Mouse (Mus musculus) CH12.LX (cell line): ENCODE data around the gene 5730596B20Rik. TPM values are rescaled to one million over a fixed set of nuclear protein-coding genes. Genes with fewer than 3 reads are reported as not detected.

ENCODE experiments used
- DNase-seq: peaks from one replicate; pipeline ENCODE4 v3.0.0-alpha.2; 2013; ENCODE audit errors: extremely low read depth
- H3K27ac ChIP-seq: 2 replicates; pipeline ENCODE4 v1.5.1; 2012; ENCODE audit warnings: low read depth, mild to moderate bottlenecking, control low read depth, moderate library complexity; ENCODE audit not compliant: insufficient read depth
- H3K27me3 ChIP-seq: replicated peaks from 2 replicates; pipeline ENCODE3; 2012; ENCODE audit warnings: inconsistent platforms
- H3K36me3 ChIP-seq, 2 experiments: replicated peaks in 1 of 2; 2 replicates each; pipeline versions ENCODE3 to v1.6.1; 2012; ENCODE audit warnings: inconsistent platforms in 1 of 2, low read length in 1 of 2, mild to moderate bottlenecking in 1 of 2, mixed read lengths in 1 of 2, moderate library complexity in 1 of 2; ENCODE audit not compliant: control insufficient read depth in 1 of 2, insufficient read depth in 1 of 2
- H3K4me1 ChIP-seq, 2 experiments: 2 replicates each; pipeline ENCODE4 v1.6.1; 2012; ENCODE audit warnings: inconsistent platforms in 1 of 2, moderate library complexity in 1 of 2; ENCODE audit not compliant: insufficient read depth in 2 of 2, control insufficient read depth in 1 of 2
- H3K4me2 ChIP-seq: 2 replicates; pipeline ENCODE4 v1.6.1; 2012; ENCODE audit warnings: low read depth, mild to moderate bottlenecking, control low read depth; ENCODE audit not compliant: poor library complexity, insufficient read depth, severe bottlenecking
- H3K4me3 ChIP-seq, 3 experiments: fragments of 150-350 bp in 1 of 3; sonication (generic) in 1 of 3; replicated peaks in 1 of 3; 2 replicates each; pipeline versions ENCODE3 to v1.5.1; 2011 to 2012; ENCODE audit warnings: low read depth in 2 of 3, low read length in 2 of 3, mild to moderate bottlenecking in 2 of 3, moderate library complexity in 2 of 3, control low read depth in 1 of 3, improper control_type of control experiment in 1 of 3, inconsistent platforms in 1 of 3, mixed read lengths in 1 of 3; ENCODE audit not compliant: poor library complexity in 1 of 3
- H3K79me2 ChIP-seq: replicated peaks from 2 replicates; pipeline ENCODE4 v1.6.1; 2012; ENCODE audit warnings: mild to moderate bottlenecking, moderate library complexity; ENCODE audit not compliant: control insufficient read depth, poor library complexity, insufficient read depth, severe bottlenecking; ENCODE audit errors: extremely low read depth
- H3K9ac ChIP-seq: 2 replicates; pipeline ENCODE4 v1.6.1; 2012; ENCODE audit warnings: low read depth, mild to moderate bottlenecking, control low read depth, moderate library complexity; ENCODE audit not compliant: insufficient read depth
- H3K9me3 ChIP-seq: replicated peaks from 2 replicates; pipeline ENCODE3; 2012; ENCODE audit warnings: low read length, inconsistent platforms, mixed read lengths
- CTCF ChIP-seq, 2 experiments: IDR thresholded peaks in 1 of 2; conservative IDR thresholded peaks in 1 of 2; 2 replicates each; pipeline ENCODE4 v1.5.1; 2011 to 2012; ENCODE audit warnings: low read depth in 2 of 2, low read length in 2 of 2, improper control_type of control experiment in 1 of 2, inconsistent platforms in 1 of 2, mild to moderate bottlenecking in 1 of 2, moderate library complexity in 1 of 2
- E2F4 ChIP-seq: IDR thresholded peaks from 2 replicates; pipeline ENCODE4 v1.6.1; 2011; ENCODE audit warnings: low read depth, low read length, improper control_type of control experiment; ENCODE audit not compliant: insufficient replicate concordance
- ETS1 ChIP-seq: conservative IDR thresholded peaks from 2 replicates; pipeline ENCODE4 v1.6.1; 2012; ENCODE audit warnings: low read depth, mild to moderate bottlenecking, inconsistent platforms, low read length, improper control_type of control experiment, moderate library complexity
- HCFC1 ChIP-seq: IDR thresholded peaks from 2 replicates; pipeline ENCODE4 v1.6.1; 2012; ENCODE audit warnings: low read depth, mild to moderate bottlenecking, inconsistent platforms, low read length, improper control_type of control experiment
- IRF4 ChIP-seq: IDR thresholded peaks from 2 replicates; pipeline ENCODE4 v1.6.1; 2014; ENCODE audit warnings: low read depth, mild to moderate bottlenecking, inconsistent platforms, low read length, improper control_type of control experiment
- JUND ChIP-seq: conservative IDR thresholded peaks from 2 replicates; pipeline ENCODE4 v1.6.1; 2011; ENCODE audit warnings: low read depth, low read length, improper control_type of control experiment
- KAT2A ChIP-seq: IDR thresholded peaks from 2 replicates; pipeline ENCODE4 v1.6.1; 2012; ENCODE audit warnings: low read length, improper control_type of control experiment, inconsistent platforms; ENCODE audit not compliant: insufficient replicate concordance
- MAFK ChIP-seq: IDR thresholded peaks from 2 replicates; pipeline ENCODE4 v1.6.1; 2011; ENCODE audit warnings: low read length, improper control_type of control experiment; ENCODE audit not compliant: insufficient replicate concordance
- MEF2A ChIP-seq: IDR thresholded peaks from 2 replicates; pipeline ENCODE4 v1.6.1; 2014; ENCODE audit warnings: low read depth, mild to moderate bottlenecking, inconsistent platforms, low read length, improper control_type of control experiment, borderline replicate concordance
- MXI1 ChIP-seq: IDR thresholded peaks from 2 replicates; pipeline ENCODE4 v1.6.1; 2011; ENCODE audit warnings: mild to moderate bottlenecking, low read depth, low read length, improper control_type of control experiment
- MYC ChIP-seq: IDR thresholded peaks from 2 replicates; pipeline ENCODE4 v1.6.1; 2011; ENCODE audit warnings: low read depth, mild to moderate bottlenecking, improper control_type of control experiment, low read length
- PAX5 ChIP-seq: IDR thresholded peaks from 2 replicates; pipeline ENCODE4 v1.6.1; 2012; ENCODE audit warnings: low read length, inconsistent platforms, mixed read lengths
- POLR2A ChIP-seq: IDR thresholded peaks from 2 replicates; pipeline ENCODE4 v1.6.1; 2011; ENCODE audit warnings: low read depth, mild to moderate bottlenecking, improper control_type of control experiment, low read length
- RCOR1 ChIP-seq: conservative IDR thresholded peaks from 2 replicates; pipeline ENCODE4 v1.6.1; 2012; ENCODE audit warnings: low read depth, mild to moderate bottlenecking, inconsistent platforms, low read length, improper control_type of control experiment
- SMC3 ChIP-seq: IDR thresholded peaks from 2 replicates; pipeline ENCODE4 v1.6.1; 2011; ENCODE audit warnings: low read depth, low read length, improper control_type of control experiment
- TBP ChIP-seq: conservative IDR thresholded peaks from 2 replicates; pipeline ENCODE4 v1.6.1; 2011; ENCODE audit warnings: low read depth, low read length, improper control_type of control experiment
- USF1 ChIP-seq: IDR thresholded peaks from 2 replicates; pipeline ENCODE4 v1.6.1; 2014; ENCODE audit warnings: low read depth, mild to moderate bottlenecking, inconsistent platforms, low read length, improper control_type of control experiment
- USF2 ChIP-seq: conservative IDR thresholded peaks from 2 replicates; pipeline ENCODE4 v1.6.1; 2011; ENCODE audit warnings: low read depth, low read length, improper control_type of control experiment
- ZC3H11A ChIP-seq: IDR thresholded peaks from 2 replicates; pipeline ENCODE4 v1.6.1; 2012; ENCODE audit warnings: low read depth, mild to moderate bottlenecking, inconsistent platforms, low read length, improper control_type of control experiment
- ZMIZ1 ChIP-seq: IDR thresholded peaks from 2 replicates; pipeline ENCODE4 v1.6.1; 2012; ENCODE audit warnings: low read depth, mild to moderate bottlenecking, inconsistent platforms, low read length, improper control_type of control experiment
- ZNF384 ChIP-seq: IDR thresholded peaks from 2 replicates; pipeline ENCODE4 v1.6.1; 2012; ENCODE audit warnings: low read depth, low read length, improper control_type of control experiment, inconsistent platforms
- dilution Hi-C: fragments of 300-500 bp; cut with MboI; formaldehyde crosslinking; loops from 2 replicates; pipeline ENCODE4 v1.14.3; 2020; ENCODE audit warnings: low sequenced_read_pairs; ENCODE audit not compliant: extremely low pct_unique_long_range_greater_than_20kb, extremely low pct_ligation_motif_present
- in situ Hi-C: fragments of 300-500 bp; cut with MboI; formaldehyde crosslinking; loops from 3 replicates; pipeline ENCODE4 v1.14.3; 2019; ENCODE audit warnings: low sequenced_read_pairs, low pct_ligation_motif_present, low pct_unique_long_range_greater_than_20kb, mixed read lengths
- polyA plus RNA-seq: library from polyadenylated mRNA; unstranded; fragments of >175 nt; gene quantifications from 2 replicates; pipeline ENCODE4 v1.2.1, GENCODE M21; 2012; ENCODE audit warnings: low read depth; ENCODE audit not compliant: insufficient read length
- total RNA-seq, 2 experiments: library from RNA; depleted of rRNA; stranded (reverse); fragments of 300-350 nt in 1 of 2; fragments of >200 nt in 1 of 2; gene quantifications; 2 replicates each; pipeline ENCODE4 v1.2.3; 2012 to 2014

5730596B20Rik gene
- total and polyA plus RNA-seq, 3 experiments = 0.07 TPM; not detected in 2

GRCm38 (mm10) chr6:52191860-52192550 is 14.7 kb downstream of the 5730596B20Rik start:
- Histone ChIP-seq H3K27ac (no peak overlapping the region), H3K4me1 (peaks cover 0 to 13% of the 10 kb centered on the region in 2 experiments; a peak in 2 of 4 replicates), H3K36me3 (peaks cover 0 to 2% of the 10 kb centered on the region in 2 experiments), H3K9me3 (peaks cover 5% of the 10 kb centered on the region), H3K79me2 (no peaks in the 10 kb centered on the region), H3K4me2 (no peak overlapping the region), H3K9ac (no peak overlapping the region), H3K27me3 (no peaks in the 10 kb centered on the region), H3K4me3 (no peak overlapping the region)
- DNase-seq = no peak
- in situ Hi-C loops = no loop called here
- TF ChIP-seq MAFK = no peak
- TF ChIP-seq E2F4 = no peak
- TF ChIP-seq ETS1 = no peak
- dilution Hi-C loops = no loop called here

GRCm38 (mm10) chr6:52194690-52195089 is 17.4 kb downstream of the 5730596B20Rik start:
- Histone ChIP-seq H3K4me2 (no peak overlapping the region), H3K9ac (no peak overlapping the region), H3K27ac (no peak overlapping the region), H3K36me3 (peaks cover 0 to 2% of the 10 kb centered on the region in 2 experiments), H3K9me3 (peaks cover 5% of the 10 kb centered on the region), H3K27me3 (no peaks in the 10 kb centered on the region), H3K79me2 (no peaks in the 10 kb centered on the region), H3K4me1 (peaks cover 0 to 18% of the 10 kb centered on the region in 2 experiments; a peak in 2 of 4 replicates), H3K4me3 (no peak overlapping the region)
- in situ Hi-C loops = no loop called here
- no peak for TF ChIP-seq CTCF (conservative IDR thresholded peaks at IDR 0.05 in 1 of 2, IDR thresholded peaks at IDR 0.05 in 1 of 2; ENCODE audit: low read depth in 2 of 2, low read length in 2 of 2)
- no peak for TF ChIP-seq RCOR1
- no peak for TF ChIP-seq ZMIZ1
- no peak for TF ChIP-seq MYC
- no peak for TF ChIP-seq HCFC1
- TF ChIP-seq SMC3 = no peak
- no peak for TF ChIP-seq PAX5
- TF ChIP-seq ZC3H11A = no peak
- TF ChIP-seq IRF4 = no peak
- no peak for TF ChIP-seq USF2
- no peak for TF ChIP-seq MXI1
- no peak for TF ChIP-seq USF1
- TF ChIP-seq POLR2A = no peak
- TF ChIP-seq KAT2A = no peak
- TF ChIP-seq TBP = no peak
- TF ChIP-seq ZNF384 = no peak
- TF ChIP-seq MEF2A = no peak
- no peak for TF ChIP-seq JUND
- dilution Hi-C loops = no loop called here
- no peak for DNase-seq
